Mouse (Mus musculus) hematopoietic multipotent progenitor cell, adult 10-12 weeks (in vitro differentiated cells): ENCODE measurements around the gene Mcm3ap. TPM values are rescaled to one million over a fixed set of nuclear protein-coding genes. Genes with fewer than 3 reads are reported as not detected.

ENCODE experiments used
- polyA plus RNA-seq: library from polyadenylated mRNA; stranded (reverse); fragments of >175 nt; gene quantifications from 2 replicates; pipeline ENCODE4 v1.2.3, GENCODE M21; 2012; ENCODE audit warnings: low replicate concordance

The Mcm3ap gene
- 19.0 and 23.9 TPM in 2 replicates for polyA plus RNA-seq

DNA sequence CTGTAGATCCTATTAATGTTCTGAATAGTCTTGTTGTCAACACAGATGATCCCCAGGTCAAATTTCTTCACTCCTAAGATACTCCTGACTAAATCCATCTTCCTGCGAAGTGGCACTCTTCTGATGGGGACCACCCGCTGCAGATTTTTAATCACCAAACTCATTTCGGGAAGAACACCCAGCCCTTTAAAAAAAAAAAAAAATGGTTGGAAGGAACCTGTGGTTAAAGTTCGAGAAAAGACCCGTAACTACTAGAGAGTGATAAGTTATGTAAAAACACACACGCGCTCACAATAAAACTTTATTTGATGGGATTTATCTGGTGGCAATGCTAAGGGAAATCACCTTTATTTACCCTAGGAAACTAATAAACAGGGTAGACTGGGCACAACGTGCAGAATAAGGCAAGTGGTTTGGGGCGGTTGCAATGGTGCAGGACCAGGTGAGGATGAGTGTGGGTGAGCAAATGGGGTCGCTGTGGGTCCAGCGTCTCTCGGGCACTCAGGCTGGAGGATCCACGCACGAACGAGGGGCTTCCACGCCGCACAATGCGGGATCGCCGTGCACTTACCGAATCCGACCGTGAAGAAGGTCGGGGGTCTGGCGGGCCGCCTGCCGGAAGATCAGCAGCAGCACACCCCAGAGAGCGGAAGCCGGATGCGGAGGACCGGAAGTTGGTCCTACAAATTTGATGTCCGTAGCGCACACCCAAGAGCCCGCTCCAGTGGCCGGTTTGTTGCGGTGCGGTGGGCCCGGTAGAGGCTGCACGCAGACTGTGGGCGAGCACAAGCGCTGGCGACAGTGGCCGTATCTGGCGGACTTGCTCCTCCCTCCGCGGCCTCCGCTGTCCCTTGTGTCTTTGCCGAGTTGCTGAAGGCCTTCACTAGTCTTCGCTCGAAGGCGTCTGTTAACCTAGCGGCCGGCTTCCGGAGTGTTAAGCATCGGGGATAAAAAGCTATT, at the start of gene Mcm3ap, which contains the start of gene Ybey:
TSS of gene Mcm3ap (plus strand) at position 725 of the 960 bp plus-strand sequence.
TSS of gene Ybey (minus strand) at position 912 of the 960 bp plus-strand sequence.

DNA sequence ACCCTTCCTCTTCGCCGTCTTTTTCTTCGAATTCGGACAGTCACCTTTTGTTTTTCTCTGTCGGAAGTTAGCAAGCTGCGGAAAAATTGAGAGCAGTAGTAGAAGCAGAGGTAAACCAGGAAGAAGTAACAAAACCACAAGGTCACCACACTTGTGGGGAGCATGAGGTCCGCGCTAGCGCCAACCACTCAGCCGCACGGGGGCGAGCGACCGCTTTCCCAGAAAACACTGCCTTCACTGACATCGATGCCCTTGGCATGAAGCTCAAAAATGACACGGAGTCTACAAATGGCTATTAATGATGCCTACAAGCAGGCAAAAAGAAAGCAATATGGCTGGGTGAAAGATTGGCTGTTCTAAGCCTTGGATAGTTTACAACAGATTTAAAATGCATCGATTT, 28.4 kb upstream of the Mcm3ap start, which contains the start of gene AC141477.1:
TSS of gene AC141477.1 (minus strand) at position 164 of the 400 bp plus-strand sequence.

GRCm38 (mm10) chr10:76442178-76443088, 26.3 kb upstream of the Mcm3ap start, which contains the start of gene Pcnt:
Pcnt (minus strand) TSS chr10:76442786.

DNA sequence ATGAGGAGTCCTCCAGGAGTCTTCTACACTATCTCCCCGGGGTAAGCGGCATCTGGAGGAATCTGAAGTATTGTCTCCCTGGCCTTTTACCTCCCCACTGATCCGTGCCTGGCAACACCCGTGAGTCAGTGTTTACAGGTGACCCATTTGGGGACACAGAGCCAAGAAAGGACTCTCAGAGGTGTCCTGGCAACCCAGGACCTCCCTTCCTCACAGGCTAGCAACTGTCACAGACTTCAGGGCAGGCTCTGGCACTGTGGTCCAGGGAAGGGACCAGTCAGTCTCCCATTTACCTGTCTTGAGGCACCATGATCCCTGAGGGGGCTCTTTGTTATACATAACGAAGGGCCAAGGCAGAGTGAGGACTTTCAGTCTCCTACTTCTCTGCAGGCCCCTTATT, 19.9 kb upstream of the Mcm3ap start, which contains the start of gene 2610028H24Rik:
TSS of gene 2610028H24Rik (plus strand) at position 231 of the 400 bp plus-strand sequence.

GRCm38 (mm10) chr10:76531375-76531774, 62.6 kb downstream of the Mcm3ap start, which contains the start of gene Lss:
Lss (plus strand) TSS chr10:76531588.

DNA sequence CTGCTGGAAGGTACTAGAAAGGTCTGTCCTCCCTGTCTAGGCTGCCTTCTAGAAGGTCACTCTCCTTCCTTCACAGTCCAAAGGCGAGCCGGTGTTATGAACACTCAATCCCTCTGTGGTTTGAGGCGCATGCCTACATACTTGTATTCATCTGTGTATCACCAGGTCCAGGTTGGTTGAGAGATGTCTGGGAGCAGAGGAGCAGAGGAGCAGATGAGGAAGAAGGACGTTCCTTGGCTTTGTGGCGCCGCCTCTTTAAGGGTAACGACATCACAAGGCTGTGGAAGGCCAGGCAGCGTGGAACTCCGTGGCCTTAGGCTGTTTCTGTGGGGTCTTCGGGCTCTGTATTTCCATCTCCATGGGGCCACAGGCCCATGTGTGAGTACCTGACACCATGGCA, 93.2 kb downstream of the Mcm3ap start, which contains the start of gene Spatc1l:
TSS of gene Spatc1l (plus strand) at position 301 of the 400 bp plus-strand sequence.

Other genes with a start within 250 kb of the Mcm3ap start
- 6.6 and 8.3 TPM in 2 replicates for gene Prmt2, start 231.1 kb upstream of the Mcm3ap start, polyA plus RNA-seq
- not detected in 2 replicates for gene S100b, start 215.1 kb upstream of the Mcm3ap start, polyA plus RNA-seq
- gene Dip2a, start 123.6 kb upstream of the Mcm3ap start, polyA plus RNA-seq, result 4.9 and 8.4 TPM in 2 replicates
- gene AC141477.1, start 28.5 kb upstream of the Mcm3ap start, polyA plus RNA-seq, result not detected in 2 replicates
- 31.6 and 55.9 TPM in 2 replicates for gene Pcnt, start 26.1 kb upstream of the Mcm3ap start, polyA plus RNA-seq
- not detected in 2 replicates for gene 2610028H24Rik, start 19.8 kb upstream of the Mcm3ap start, polyA plus RNA-seq
- gene Ybey, start 187 bp downstream of the Mcm3ap start, polyA plus RNA-seq, result 0.34 and 2.1 TPM in 2 replicates
- 1.9 and 4.6 TPM in 2 replicates for gene Lss, start 62.7 kb downstream of the Mcm3ap start, polyA plus RNA-seq
- gene Spatc1l, start 93.3 kb downstream of the Mcm3ap start, polyA plus RNA-seq, result 0.09 and 0.16 TPM in 2 replicates
- gene Ftcd, start 106.7 kb downstream of the Mcm3ap start, polyA plus RNA-seq, result not detected in 2 replicates
- gene Col6a2, start 154.7 kb downstream of the Mcm3ap start, polyA plus RNA-seq, result 0.10 and 0.20 TPM in 2 replicates